Mouse (Mus musculus) midbrain, embryonic 14.5 days (tissue): ENCODE measurements around the gene Gpd2. TPM values are rescaled to one million over a fixed set of nuclear protein-coding genes. Genes with fewer than 3 reads are reported as not detected.

Experiments
- ATAC-seq: fragments of 200-750 bp; cut with Nextera tagmentation; 2 replicates; pipeline ENCODE4 v1.8.0; 2017; ENCODE audit warnings: moderate number of reproducible peaks, moderate library complexity; ENCODE audit not compliant: low FRiP score, low TSS enrichment
- DNase-seq: peaks from one replicate; pipeline ENCODE4 v3.0.0-alpha.2; 2015
- H3K27ac ChIP-seq: fragments of 300-500 bp; sonication (generic); replicated peaks from 2 replicates; pipeline ENCODE4 v1.5.1; 2014; ENCODE audit warnings: mild to moderate bottlenecking, low read depth, low read length, moderate library complexity
- H3K27me3 ChIP-seq: fragments of 300-500 bp; sonication (generic); 2 replicates; pipeline ENCODE4 v1.6.1; 2014; ENCODE audit warnings: low read length, control low read depth, mixed read lengths; ENCODE audit not compliant: control insufficient read depth, insufficient read depth
- H3K36me3 ChIP-seq: fragments of 300-500 bp; sonication (generic); 2 replicates; pipeline ENCODE4 v1.6.1; 2014; ENCODE audit warnings: low read length, control low read depth; ENCODE audit not compliant: control insufficient read depth, insufficient read depth
- H3K4me1 ChIP-seq: fragments of 300-500 bp; sonication (generic); 2 replicates; pipeline ENCODE4 v1.6.1; 2014; ENCODE audit warnings: mild to moderate bottlenecking, antibody characterized with exemption, low read length, control low read depth; ENCODE audit not compliant: control insufficient read depth, insufficient read depth
- H3K4me2 ChIP-seq: fragments of 300-500 bp; sonication (generic); 2 replicates; pipeline ENCODE4 v1.6.1; 2014; ENCODE audit warnings: mild to moderate bottlenecking, low read length, moderate library complexity
- H3K4me3 ChIP-seq: fragments of 300-500 bp; sonication (generic); replicated peaks from 2 replicates; pipeline ENCODE4 v1.5.1; 2014; ENCODE audit warnings: low read depth, low read length
- H3K9ac ChIP-seq: fragments of 300-500 bp; sonication (generic); replicated peaks from 2 replicates; pipeline ENCODE4 v1.6.1; 2014; ENCODE audit warnings: mild to moderate bottlenecking, low read length, moderate library complexity
- H3K9me3 ChIP-seq: fragments of 300-500 bp; sonication (generic); 2 replicates; pipeline ENCODE4 v1.6.1; 2016; ENCODE audit warnings: low read length, control low read depth, mixed read lengths; ENCODE audit not compliant: control insufficient read depth
- WGBS: fragments of 180-500 bp; shearing (Covaris S2); extraction: QIAGEN DNeasy Blood & Tissue Kit; methylation state at CpG from one replicate; pipeline ENCODE4 v1.1.7; 2014; 5-methylcytosine and 5-hydroxymethylcytosine counted together
- polyA plus RNA-seq: library from polyadenylated mRNA; unstranded; fragments of >200 nt; fragmentation: Nextera tagmentation; extraction: Ambion mirVana; gene quantifications from 2 replicates; pipeline ENCODE4 v1.2.1, GENCODE M21; 2014

Gene Gpd2
- polyA plus RNA-seq, 1 experiment from 2014 or later, result 13.7 TPM

- DNase-seq (no peak), ATAC-seq (no peak)
- no peak overlapping the region for H3K4me2 ChIP-seq
- peaks cover 7% of the 10 kb centered on the region for H3K27me3 ChIP-seq
- H3K9ac ChIP-seq, result no peak overlapping the region
- H3K27ac ChIP-seq, result no peak overlapping the region
- no peaks in the 10 kb centered on the region for H3K36me3 ChIP-seq
- no peak overlapping the region for H3K4me3 ChIP-seq
- 80% methylated on average over 13 of the region's 13 CpGs for WGBS
- H3K9me3 ChIP-seq, result no peaks in the 10 kb centered on the region
- no peaks in the 10 kb centered on the region for H3K4me1 ChIP-seq
These were observed 32.4 kb downstream of the Gpd2 start for GRCm38 (mm10) chr2:57269690-57270435.

GRCm38 (mm10) chr2:57280190-57280723 lies 42.8 kb downstream of the Gpd2 start:
- H3K27me3 ChIP-seq, result no peaks in the 10 kb centered on the region
- H3K4me2 ChIP-seq, result no peak overlapping the region
- H3K36me3 ChIP-seq, result no peaks in the 10 kb centered on the region
- 74% methylated on average over 10 of the region's 10 CpGs for WGBS
- H3K4me1 ChIP-seq, result no peaks in the 10 kb centered on the region
- H3K27ac ChIP-seq, result no peak overlapping the region
- no peaks in the 10 kb centered on the region for H3K9me3 ChIP-seq
- H3K9ac ChIP-seq, result no peak overlapping the region
- ATAC-seq (no peak), DNase-seq (no peak)
- H3K4me3 ChIP-seq, result no peak overlapping the region

- ATAC-seq (no peak), DNase-seq (no peak)
- Histone ChIP-seq H3K9me3 (no peaks in the 10 kb centered on the region), H3K4me2 (no peak overlapping the region), H3K36me3 (no peaks in the 10 kb centered on the region), H3K9ac (no peak overlapping the region), H3K27me3 (no peaks in the 10 kb centered on the region), H3K4me1 (no peaks in the 10 kb centered on the region), H3K4me3 (no peak overlapping the region), H3K27ac (no peak overlapping the region)
- 82% methylated on average over 7 of the region's 7 CpGs for WGBS
These were observed 46.4 kb downstream of the Gpd2 start for GRCm38 (mm10) chr2:57283791-57284190.

- no peaks in the 10 kb centered on the region for H3K27me3 ChIP-seq
These were observed 47.8 kb downstream of the Gpd2 start for GRCm38 (mm10) chr2:57285197-57285596.

GRCm38 (mm10) chr2:57287986-57288385 lies 50.6 kb downstream of the Gpd2 start:
- no peaks in the 10 kb centered on the region for H3K9me3 ChIP-seq
- DNase-seq (no peak), ATAC-seq (no peak)
- no peak overlapping the region for H3K9ac ChIP-seq
- H3K4me1 ChIP-seq, result no peaks in the 10 kb centered on the region
- no peak overlapping the region for H3K27ac ChIP-seq
- 84% methylated on average over 1 of the region's 1 CpGs for WGBS
- H3K36me3 ChIP-seq, result no peaks in the 10 kb centered on the region
- H3K4me3 ChIP-seq, result no peak overlapping the region
- H3K27me3 ChIP-seq, result no peaks in the 10 kb centered on the region
- no peak overlapping the region for H3K4me2 ChIP-seq

More at GRCm38 (mm10) chr2:57285197-57285596, 47.8 kb downstream of the Gpd2 start:
- Histone ChIP-seq H3K4me1 (no peaks in the 10 kb centered on the region), H3K9me3 (no peaks in the 10 kb centered on the region), H3K27ac (no peak overlapping the region), H3K4me3 (no peak overlapping the region), H3K4me2 (no peak overlapping the region), H3K36me3 (no peaks in the 10 kb centered on the region), H3K9ac (no peak overlapping the region)
- no peak for ATAC-seq
- WGBS, result 77% methylated on average over 4 of the region's 4 CpGs
- DNase-seq, result no peak

- no peak for ATAC-seq
These were observed 56.1 kb downstream of the Gpd2 start for GRCm38 (mm10) chr2:57293571-57293970.

GRCm38 (mm10) chr2:57296069-57296468 lies 58.6 kb downstream of the Gpd2 start:
- WGBS, result 67% methylated on average over 4 of the region's 4 CpGs
- Histone ChIP-seq H3K36me3 (no peaks in the 10 kb centered on the region), H3K4me2 (no peak overlapping the region), H3K4me1 (no peaks in the 10 kb centered on the region), H3K9ac (no peak overlapping the region), H3K27me3 (no peaks in the 10 kb centered on the region), H3K9me3 (no peaks in the 10 kb centered on the region), H3K27ac (no peak overlapping the region), H3K4me3 (no peak overlapping the region)
- DNase-seq (no peak), ATAC-seq (no peak)

More at GRCm38 (mm10) chr2:57293571-57293970, 56.1 kb downstream of the Gpd2 start:
- H3K4me1 ChIP-seq, result no peaks in the 10 kb centered on the region
- no peak for DNase-seq
- 97% methylated on average over 2 of the region's 2 CpGs for WGBS
- no peak overlapping the region for H3K9ac ChIP-seq
- no peak overlapping the region for H3K27ac ChIP-seq
- no peak overlapping the region for H3K4me2 ChIP-seq
- no peaks in the 10 kb centered on the region for H3K36me3 ChIP-seq
- no peak overlapping the region for H3K4me3 ChIP-seq
- no peaks in the 10 kb centered on the region for H3K9me3 ChIP-seq
- H3K27me3 ChIP-seq, result no peaks in the 10 kb centered on the region

- Histone ChIP-seq H3K27ac (no peak overlapping the region), H3K36me3 (no peaks in the 10 kb centered on the region), H3K4me3 (no peak overlapping the region), H3K4me2 (no peak overlapping the region), H3K9ac (no peak overlapping the region), H3K4me1 (no peaks in the 10 kb centered on the region), H3K9me3 (no peaks in the 10 kb centered on the region), H3K27me3 (no peaks in the 10 kb centered on the region)
- ATAC-seq (no peak), DNase-seq (no peak)
- 95% methylated on average over 4 of the region's 4 CpGs for WGBS
These were observed 59.8 kb downstream of the Gpd2 start for GRCm38 (mm10) chr2:57297226-57297625.

- 55% methylated on average over 3 of the region's 3 CpGs for WGBS
These were observed 64.1 kb downstream of the Gpd2 start for GRCm38 (mm10) chr2:57301539-57301938.

More at GRCm38 (mm10) chr2:57301539-57301938, 64.1 kb downstream of the Gpd2 start:
- Histone ChIP-seq H3K27me3 (no peaks in the 10 kb centered on the region), H3K4me3 (no peak overlapping the region), H3K36me3 (no peaks in the 10 kb centered on the region), H3K9me3 (no peaks in the 10 kb centered on the region), H3K9ac (no peak overlapping the region), H3K27ac (no peak overlapping the region), H3K4me1 (peaks cover 6% of the 10 kb centered on the region; the same call in 1 of the 2 replicates), H3K4me2 (no peak overlapping the region)
- DNase-seq (no peak), ATAC-seq (no peak; the same call in 1 of the 2 replicates)
